Mouse (Mus musculus) CH12.LX (cell line): ENCODE data around the gene 2610301B20Rik.

Experiments used
- CHD2 ChIP-seq: IDR thresholded peaks from 2 replicates; pipeline ENCODE4 v1.6.1; 2011; ENCODE audit warnings: low read length, improper control_type of control experiment
- CTCF ChIP-seq, 2 experiments: IDR thresholded peaks in 1 of 2; conservative IDR thresholded peaks in 1 of 2; 2 replicates each; pipeline ENCODE4 v1.5.1; 2011 to 2012; ENCODE audit warnings: low read depth in 2 of 2, low read length in 2 of 2, improper control_type of control experiment in 1 of 2, inconsistent platforms in 1 of 2, mild to moderate bottlenecking in 1 of 2, moderate library complexity in 1 of 2
- E2F4 ChIP-seq: IDR thresholded peaks from 2 replicates; pipeline ENCODE4 v1.6.1; 2011; ENCODE audit warnings: low read depth, low read length, improper control_type of control experiment; ENCODE audit not compliant: insufficient replicate concordance
- HCFC1 ChIP-seq: IDR thresholded peaks from 2 replicates; pipeline ENCODE4 v1.6.1; 2012; ENCODE audit warnings: low read depth, mild to moderate bottlenecking, inconsistent platforms, low read length, improper control_type of control experiment
- JUND ChIP-seq: conservative IDR thresholded peaks from 2 replicates; pipeline ENCODE4 v1.6.1; 2011; ENCODE audit warnings: low read depth, low read length, improper control_type of control experiment
- KAT2A ChIP-seq: IDR thresholded peaks from 2 replicates; pipeline ENCODE4 v1.6.1; 2012; ENCODE audit warnings: low read length, improper control_type of control experiment, inconsistent platforms; ENCODE audit not compliant: insufficient replicate concordance
- MAX ChIP-seq: IDR thresholded peaks from 2 replicates; pipeline ENCODE4 v1.6.1; 2011; ENCODE audit warnings: low read length, improper control_type of control experiment
- MEF2A ChIP-seq: IDR thresholded peaks from 2 replicates; pipeline ENCODE4 v1.6.1; 2014; ENCODE audit warnings: low read depth, mild to moderate bottlenecking, inconsistent platforms, low read length, improper control_type of control experiment, borderline replicate concordance
- NRF1 ChIP-seq: IDR thresholded peaks from 2 replicates; pipeline ENCODE4 v1.6.1; 2014; ENCODE audit warnings: low read depth, mild to moderate bottlenecking, inconsistent platforms, low read length, improper control_type of control experiment, moderate library complexity
- POLR2A ChIP-seq: IDR thresholded peaks from 2 replicates; pipeline ENCODE4 v1.6.1; 2011; ENCODE audit warnings: low read depth, mild to moderate bottlenecking, improper control_type of control experiment, low read length
- POLR2AphosphoS2 ChIP-seq: IDR thresholded peaks from 2 replicates; pipeline ENCODE4 v1.6.1; 2011; ENCODE audit warnings: low read depth, low read length, improper control_type of control experiment
- RAD21 ChIP-seq: IDR thresholded peaks from 2 replicates; pipeline ENCODE4 v1.6.1; 2011; ENCODE audit warnings: low read depth, mild to moderate bottlenecking, low read length, improper control_type of control experiment, moderate library complexity
- RCOR1 ChIP-seq: conservative IDR thresholded peaks from 2 replicates; pipeline ENCODE4 v1.6.1; 2012; ENCODE audit warnings: low read depth, mild to moderate bottlenecking, inconsistent platforms, low read length, improper control_type of control experiment

GRCm38 (mm10) chr4:10915271-10915670 lies 41.0 kb downstream of the 2610301B20Rik start:
- no peak for TF ChIP-seq POLR2A
- no peak for TF ChIP-seq CTCF (conservative IDR thresholded peaks at IDR 0.05 in 1 of 2, IDR thresholded peaks at IDR 0.05 in 1 of 2; ENCODE audit: low read depth in 2 of 2, low read length in 2 of 2)
- TF ChIP-seq MAX: no peak
- TF ChIP-seq NRF1: no peak
- no peak for TF ChIP-seq E2F4
- TF ChIP-seq POLR2AphosphoS2: no peak
- no peak for TF ChIP-seq HCFC1
- TF ChIP-seq RCOR1: no peak
- TF ChIP-seq KAT2A: no peak
- TF ChIP-seq RAD21: no peak
- TF ChIP-seq CHD2: no peak
- TF ChIP-seq MEF2A: peak; percentile 70
- peak; percentile 44; the same call in 1 of the 2 replicates for TF ChIP-seq JUND
